ENCODE assay signal across 7 mouse cellular contexts in the genomic region with DNA sequence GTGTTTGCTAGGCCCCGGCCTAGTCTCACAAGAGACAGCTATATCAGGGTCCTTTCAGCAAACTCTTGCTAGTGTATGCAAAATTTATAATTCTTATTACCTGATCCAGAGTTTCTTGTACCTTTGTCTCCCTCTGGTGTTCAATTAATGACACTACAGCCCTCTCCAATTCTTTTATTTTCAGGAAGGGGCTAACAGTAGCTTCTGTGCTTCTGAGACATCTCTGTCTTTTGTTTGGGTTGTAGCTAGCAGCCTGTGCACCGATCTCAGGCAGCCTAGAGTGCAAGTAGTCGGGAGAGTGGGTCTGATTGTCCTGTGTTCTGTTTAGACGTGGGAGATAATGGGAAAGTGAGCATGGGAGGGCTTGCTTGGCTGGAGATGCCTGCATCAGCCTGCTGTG. TPM values are rescaled to one million over a fixed set of nuclear protein-coding genes. Genes with fewer than 3 reads are reported as not detected.
DNase-seq lines count a peak whose midpoint lies in the region; ATAC-seq and TF ChIP-seq lines count a peak whose summit lies in the region.

No protein-coding gene starts in this region.

- peak; percentile 5 for DNase-seq in layer of hippocampus, adult 9-11 months
- no peak for DNase-seq in layer of hippocampus, postnatal 36 days
- DNase-seq in CH12.LX (ENCODE audit: extremely low read depth) (peak; percentile 43), Patski (ENCODE audit: low read depth, low spot score) (no peak)
- peak; percentile 43 for DNase-seq in lung, postnatal 25 days (ENCODE audit: low spot score)
- DNase-seq in adrenal gland, postnatal 10 days = no peak
- no peak for DNase-seq in urinary bladder, postnatal 14 days (ENCODE audit: low spot score)

- dilution Hi-C loops in CH12.LX (cut with MboI; ENCODE audit: extremely low pct_ligation_motif_present, extremely low pct_unique_long_range_greater_than_20kb, low sequenced_read_pairs) = no loop called here

- CTCF ChIA-PET in Patski (lab: Charles Lee) = interaction anchor here (0.6 to 1.7 kb wide), 10 partner anchors 10 to 257 kb away, joined by 3 to 8 read pairs (median 4); a partner anchor contains a TSS

- no peaks in the 10 kb centered on the region for H3K9me3 ChIP-seq in CH12.LX (replicated peaks; ENCODE audit: low read length)

- in situ Hi-C loops in CH12.LX (cut with MboI; ENCODE audit: low pct_ligation_motif_present, low pct_unique_long_range_greater_than_20kb, low sequenced_read_pairs) (no loop called here), Patski (cut with MboI; ENCODE audit: low pct_unique_long_range_greater_than_20kb) (no loop called here)

- no peak overlapping the region for H3K27ac ChIP-seq in CH12.LX (ENCODE audit: insufficient read depth, low read depth)

- peak; percentile 47 for ATAC-seq in Patski

- H3K9ac ChIP-seq in CH12.LX (ENCODE audit: insufficient read depth, low read depth) = no peak overlapping the region

- TF ChIP-seq CTCF in CH12.LX (conservative IDR thresholded peaks at IDR 0.05 in 1 of 2, IDR thresholded peaks at IDR 0.05 in 1 of 2; ENCODE audit: low read depth in 2 of 2, low read length in 2 of 2) (peak; percentile 63 to 77), Patski (IDR thresholded peaks at IDR 0.05) (peak; percentile 74)

- H3K4me1 ChIP-seq in CH12.LX (ENCODE audit: control insufficient read depth in 1 of 2, insufficient read depth in 2 of 2) = no peaks in the 10 kb centered on the region

- H3K4me2 ChIP-seq in CH12.LX (ENCODE audit: insufficient read depth, low read depth, poor library complexity, severe bottlenecking) = no peak overlapping the region

- H3K27me3 ChIP-seq in CH12.LX (replicated peaks) = no peaks in the 10 kb centered on the region
- H3K27me3 ChIP-seq in Patski = no peaks in the 10 kb centered on the region

- H3K4me3 ChIP-seq in CH12.LX (replicated peaks in 1 of 3; ENCODE audit: low read depth in 2 of 3, low read length in 2 of 3, poor library complexity in 1 of 3) = no peak overlapping the region

- H3K79me2 ChIP-seq in CH12.LX (replicated peaks; ENCODE audit: control insufficient read depth, extremely low read depth, insufficient read depth, poor library complexity, severe bottlenecking) = no peaks in the 10 kb centered on the region

- POLR2A ChIA-PET in Patski (lab: Charles Lee) = no interaction called here

- peak; percentile 75 for TF ChIP-seq RAD21 in CH12.LX (IDR thresholded peaks at IDR 0.05; ENCODE audit: low read depth, low read length)

- TF ChIP-seq POLR2A in CH12.LX (IDR thresholded peaks at IDR 0.05; ENCODE audit: low read depth, low read length) = no peak

- no peak for TF ChIP-seq EP300 in CH12.LX (IDR thresholded peaks at IDR 0.05; ENCODE audit: low read length)

- H3K36me3 ChIP-seq in CH12.LX (replicated peaks in 1 of 2; ENCODE audit: control insufficient read depth in 1 of 2, insufficient read depth in 1 of 2, low read length in 1 of 2) = peaks cover 0 to 22% of the 10 kb centered on the region in 2 experiments

TF ChIP-seq in CH12.LX, 34 proteins besides CTCF, POLR2A, EP300 and RAD21:
- TF ChIP-seq ZKSCAN1 (IDR thresholded peaks at IDR 0.05; ENCODE audit: borderline replicate concordance, low read depth, low read length) (no peak), SMC3 (IDR thresholded peaks at IDR 0.05; ENCODE audit: low read depth, low read length) (peak; percentile 77), CHD2 (IDR thresholded peaks at IDR 0.05; ENCODE audit: low read length) (no peak), ZC3H11A (IDR thresholded peaks at IDR 0.05; ENCODE audit: low read depth, low read length) (peak; percentile 61), GABPA (IDR thresholded peaks at IDR 0.05; ENCODE audit: insufficient replicate concordance, low read depth, low read length) (no peak)

RNA-seq across cellular contexts. Expression of a gene that starts 42.9 kb away (rescaled TPM):
- 10 to 100 TPM; 54.5 to 58.5 TPM for total RNA-seq in layer of hippocampus, postnatal 36 days (2021)
- total RNA-seq in CH12.LX (2012; rRNA removed) (6.1 and 6.7 TPM in 2 replicates), CH12.LX (2014; rRNA removed) (10.8 and 13.1 TPM in 2 replicates)
- polyA plus RNA-seq in CH12.LX (2012; ENCODE audit: insufficient read length, low read depth) (9.4 and 11.1 TPM in 2 replicates), Patski (2021) (14.6 TPM)
- 10 to 100 TPM; 17.1 to 34.4 TPM for total RNA-seq in adrenal gland, postnatal 10 days (2021)

Comparison
In these comparisons a context has a peak if more than half of its experiments do, and no peak if none do; other contexts are left out.
1. DNase-seq: peak in layer of hippocampus, adult 9-11 months (single experiment), CH12.LX (single experiment) and lung, postnatal 25 days (single experiment); none in layer of hippocampus, postnatal 36 days (0 of 2), Patski (single experiment), adrenal gland, postnatal 10 days (single experiment) and urinary bladder, postnatal 14 days (single experiment).